Mouse (Mus musculus) kidney, postnatal 4 days (tissue): Measurements from ENCODE around the gene Axdnd1.
A peak's percentile ranks its signal among the peaks of the same experiment; 100 is the strongest.
"Not testable (repeated sequence)": the region's sequence is repeated elsewhere in the genome, so short reads cannot be mapped to it uniquely, and the experiment has no call there.

Source experiments
- DNase-seq, 2 experiments: peaks; one replicate each; pipeline ENCODE4 v3.0.0; 2021; ENCODE audit warnings: mixed read lengths in 2 of 2

The Axdnd1 gene

DNA sequence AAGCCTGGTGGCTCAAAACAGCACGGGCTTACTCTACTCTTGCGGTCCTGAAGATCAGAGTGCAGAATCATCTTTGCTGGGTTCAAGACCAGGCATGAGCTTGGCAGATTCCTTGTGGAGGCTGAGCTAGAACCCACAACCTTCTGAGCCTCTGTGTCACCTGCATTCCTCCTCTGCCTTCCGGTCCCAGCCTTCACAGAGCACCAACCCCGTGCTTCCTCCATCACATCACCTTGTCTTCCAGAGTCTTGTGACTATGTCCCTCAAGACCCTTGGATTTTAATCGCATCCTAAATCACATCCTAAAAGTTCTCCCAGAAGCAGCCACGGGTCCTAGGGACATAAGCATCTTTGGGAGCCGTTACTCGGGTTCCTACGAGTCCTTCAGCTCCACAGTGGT is 97.8 kb downstream of the Axdnd1 start:
- no peak for DNase-seq

GRCm38 (mm10) chr1:156310630-156311029 is 110.3 kb downstream of the Axdnd1 start, which contains the start of gene Nphs2:
Gene Nphs2, plus strand, starts transcription at chr1:156310727.
- DNase-seq, result peak; percentile 46 to 55

GRCm38 (mm10) chr1:156308595-156308994 is 112.4 kb downstream of the Axdnd1 start:
- no peak for DNase-seq

GRCm38 (mm10) chr1:156302911-156303749 is 117.8 kb downstream of the Axdnd1 start, which contains the start of gene Tdrd5:
Gene Tdrd5, minus strand, starts transcription at chr1:156303664.
- DNase-seq, result peak; percentile 54 to 71

DNA sequence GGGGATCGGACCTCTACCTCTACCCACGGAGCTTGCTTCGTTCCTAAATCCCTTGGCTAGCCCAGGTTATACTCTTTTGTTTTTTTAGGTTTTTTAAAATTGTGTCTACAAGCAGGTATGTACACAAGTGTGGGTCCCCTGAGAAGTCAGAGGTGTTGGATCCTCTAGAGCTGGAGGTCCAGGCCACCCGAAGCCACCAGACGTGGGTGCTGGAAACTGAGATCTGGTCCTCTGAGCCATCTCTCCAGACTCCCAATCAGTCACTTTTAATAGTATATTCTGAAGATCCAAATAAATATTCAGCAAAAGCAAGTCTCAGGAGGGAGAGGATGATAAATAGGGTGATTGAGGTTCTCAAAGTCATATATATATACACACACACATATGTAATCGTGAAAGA is 130.9 kb downstream of the Axdnd1 start:
- no peak for DNase-seq

- DNase-seq, result not testable (repeated sequence)
These were observed 131.8 kb downstream of the Axdnd1 start for GRCm38 (mm10) chr1:156289222-156289587.

- no peak for DNase-seq
These were observed 132.3 kb downstream of the Axdnd1 start for GRCm38 (mm10) chr1:156288556-156289221.

- DNase-seq, result no peak
These were observed 135.4 kb downstream of the Axdnd1 start for GRCm38 (mm10) chr1:156285541-156285896.

DNA sequence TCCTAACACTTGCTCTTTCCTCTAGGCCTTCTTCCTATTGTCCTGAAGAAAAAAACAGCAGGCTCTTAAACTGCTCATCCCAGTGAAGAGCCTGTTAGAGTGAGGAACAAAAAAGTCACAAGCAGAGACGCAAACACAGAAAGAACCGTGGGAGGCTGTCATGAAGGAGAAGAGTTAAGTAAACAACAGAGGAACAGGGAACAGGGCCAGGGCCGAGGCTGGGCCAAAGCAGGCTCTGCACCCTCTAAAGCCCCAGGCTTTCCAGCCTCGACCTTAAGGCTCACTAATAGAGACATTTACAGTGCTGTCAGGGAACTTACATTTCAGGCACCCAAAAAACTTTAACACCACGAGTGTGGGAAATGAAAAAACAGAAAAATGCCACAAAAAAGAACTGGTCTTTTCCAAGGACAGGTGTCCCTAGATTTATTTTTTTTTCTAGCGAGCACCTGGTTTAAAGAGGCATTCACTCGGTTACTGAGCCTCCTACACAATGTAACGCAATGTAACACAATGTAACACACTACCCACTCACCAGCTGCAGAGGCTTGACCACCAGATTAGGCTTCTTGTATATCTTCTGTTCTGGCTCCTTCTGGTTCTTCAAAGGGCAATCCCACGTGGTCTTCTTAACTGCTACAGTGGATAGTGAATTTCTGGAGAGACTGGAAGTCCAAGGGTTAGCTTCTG is 136.0 kb downstream of the Axdnd1 start:
- no peak for DNase-seq

- DNase-seq, result no peak
These were observed 136.8 kb downstream of the Axdnd1 start for GRCm38 (mm10) chr1:156284207-156284606.

GRCm38 (mm10) chr1:156280131-156280530 is 140.8 kb downstream of the Axdnd1 start:
- DNase-seq, result no peak

GRCm38 (mm10) chr1:156273647-156274046 is 147.3 kb downstream of the Axdnd1 start:
- no peak for DNase-seq
